Mouse (Mus musculus): Measurements from ENCODE around the gene Tmem161a. TPM values are rescaled to one million over a fixed set of nuclear protein-coding genes. Genes with fewer than 3 reads are reported as not detected.

Tmem161a gene
- polyA plus RNA-seq (2012; fragmentation: generic; extraction: Trizol), result 57.8 TPM
- long read RNA-seq, experiment 1, transcript Tmem161a-201 (12 exons, 3,018 nt), result major isoform, 16 of 37 reads
- long read RNA-seq, experiment 1, partial matches to known transcripts, result 10 of 37 reads
- long read RNA-seq, experiment 1, other reads (novel, unspliced or antisense), result 10 of 37 reads
- long read RNA-seq, experiment 2, transcript Tmem161a-201 (12 exons, 3,018 nt), result major isoform, 141 of 315 reads
- long read RNA-seq, experiment 2, transcript Tmem161a-214 (11 exons, 2,080 nt), result minor isoform, 24 of 315 reads
- long read RNA-seq, experiment 2, partial matches to known transcripts, result 59 of 315 reads
- long read RNA-seq, experiment 2, other reads (novel, unspliced or antisense), result 87 of 315 reads

GRCm38 (mm10) chr8:70172043-70172681 lies at the start of gene Tmem161a:
TSS of gene Tmem161a (plus strand) at chr8:70172356.
- Histone ChIP-seq H3K79me2 (ENCODE audit: control insufficient read depth, insufficient read depth) (peaks cover 26% of the 10 kb centered on the region), H3K36me3 (ENCODE audit: control insufficient read depth, insufficient read depth) (peaks cover 2% of the 10 kb centered on the region), H3K27me3 (ENCODE audit: control insufficient read depth, insufficient read depth, insufficient read length) (no peaks in the 10 kb centered on the region), H3K79me3 (ENCODE audit: low read depth) (peaks cover 6% of the 10 kb centered on the region), H3K4me3 (ENCODE audit: insufficient read depth, poor library complexity, severe bottlenecking) (peak within 1 kb of the TSS; percentile 50), H3ac (ENCODE audit: control insufficient read depth, insufficient read length, low read depth) (peak within 1 kb of the TSS; percentile 86)
- TF ChIP-seq MAX (IDR thresholded peaks at IDR 0.05), result peak; percentile 47
- no peak for TF ChIP-seq USF1 (IDR thresholded peaks at IDR 0.05; ENCODE audit: low read depth)
- TF ChIP-seq MYOD1 (IDR thresholded peaks at IDR 0.05; ENCODE audit: control insufficient read depth, insufficient read length, low read depth), result no peak
- TF ChIP-seq CTCF (IDR thresholded peaks at IDR 0.05; ENCODE audit: control insufficient read depth, insufficient read depth, insufficient read length), result no peak

- H3K4me3 ChIP-seq (ENCODE audit: insufficient read depth, poor library complexity, severe bottlenecking), result no peak overlapping the region
- TF ChIP-seq USF1 (IDR thresholded peaks at IDR 0.05; ENCODE audit: low read depth), result no peak
- TF ChIP-seq CEBPB (IDR thresholded peaks at IDR 0.05; ENCODE audit: low read depth), result no peak
- TF ChIP-seq MAX (IDR thresholded peaks at IDR 0.05), result no peak
- H3ac ChIP-seq (ENCODE audit: control insufficient read depth, insufficient read length, low read depth), result no peak overlapping the region
- peaks cover 36% of the 10 kb centered on the region for H3K27me3 ChIP-seq (ENCODE audit: control insufficient read depth, insufficient read depth, insufficient read length)
- H3K79me2 ChIP-seq (ENCODE audit: control insufficient read depth, insufficient read depth), result no peaks in the 10 kb centered on the region
- H3K36me3 ChIP-seq (ENCODE audit: control insufficient read depth, insufficient read depth), result no peaks in the 10 kb centered on the region
- H3K79me3 ChIP-seq (ENCODE audit: low read depth), result no peaks in the 10 kb centered on the region
Measured at GRCm38 (mm10) chr8:70122863-70123262, 49.3 kb upstream of the Tmem161a start.

GRCm38 (mm10) chr8:70124992-70125391 lies 47.2 kb upstream of the Tmem161a start:
- no peaks in the 10 kb centered on the region for H3K79me2 ChIP-seq (ENCODE audit: control insufficient read depth, insufficient read depth)
- peaks cover 21% of the 10 kb centered on the region for H3K27me3 ChIP-seq (ENCODE audit: control insufficient read depth, insufficient read depth, insufficient read length)
- H3K4me3 ChIP-seq (ENCODE audit: insufficient read depth, poor library complexity, severe bottlenecking), result no peak overlapping the region
- TF ChIP-seq CTCF (IDR thresholded peaks at IDR 0.05; ENCODE audit: control insufficient read depth, insufficient read depth, insufficient read length) (no peak), CEBPB (IDR thresholded peaks at IDR 0.05; ENCODE audit: low read depth) (no peak), MYOD1 (IDR thresholded peaks at IDR 0.05; ENCODE audit: control insufficient read depth, insufficient read length, low read depth) (no peak), MYOG (IDR thresholded peaks at IDR 0.05; ENCODE audit: control insufficient read depth, extremely low read depth, insufficient read length) (no peak)
- no peaks in the 10 kb centered on the region for H3K36me3 ChIP-seq (ENCODE audit: control insufficient read depth, insufficient read depth)
- H3ac ChIP-seq (ENCODE audit: control insufficient read depth, insufficient read length, low read depth), result no peak overlapping the region
- no peaks in the 10 kb centered on the region for H3K79me3 ChIP-seq (ENCODE audit: low read depth)

- Histone ChIP-seq H3K79me2 (ENCODE audit: control insufficient read depth, insufficient read depth) (peaks cover 23% of the 10 kb centered on the region), H3ac (ENCODE audit: control insufficient read depth, insufficient read length, low read depth) (no peak overlapping the region), H3K79me3 (ENCODE audit: low read depth) (peaks cover 5% of the 10 kb centered on the region), H3K4me3 (ENCODE audit: insufficient read depth, poor library complexity, severe bottlenecking) (no peak overlapping the region), H3K36me3 (ENCODE audit: control insufficient read depth, insufficient read depth) (no peaks in the 10 kb centered on the region), H3K27me3 (ENCODE audit: control insufficient read depth, insufficient read depth, insufficient read length) (peaks cover 14% of the 10 kb centered on the region)
- no peak for TF ChIP-seq MYOG (IDR thresholded peaks at IDR 0.05; ENCODE audit: control insufficient read depth, extremely low read depth, insufficient read length)
Measured at GRCm38 (mm10) chr8:70128435-70128834, 43.7 kb upstream of the Tmem161a start.

- H3K36me3 ChIP-seq (ENCODE audit: control insufficient read depth, insufficient read depth), result peaks cover 2% of the 10 kb centered on the region
- H3K4me3 ChIP-seq (ENCODE audit: insufficient read depth, poor library complexity, severe bottlenecking), result no peak overlapping the region
- peaks cover 24% of the 10 kb centered on the region for H3K79me2 ChIP-seq (ENCODE audit: control insufficient read depth, insufficient read depth)
- no peak for TF ChIP-seq CTCF (IDR thresholded peaks at IDR 0.05; ENCODE audit: control insufficient read depth, insufficient read depth, insufficient read length)
- TF ChIP-seq MYOD1 (IDR thresholded peaks at IDR 0.05; ENCODE audit: control insufficient read depth, insufficient read length, low read depth), result no peak
- TF ChIP-seq CEBPB (IDR thresholded peaks at IDR 0.05; ENCODE audit: low read depth), result no peak
- TF ChIP-seq FOSL1 (IDR thresholded peaks at IDR 0.05; ENCODE audit: insufficient read depth, low read length, poor library complexity, severe bottlenecking), result no peak
- TF ChIP-seq USF1 (IDR thresholded peaks at IDR 0.05; ENCODE audit: low read depth), result no peak
- no peak for TF ChIP-seq MYOG (IDR thresholded peaks at IDR 0.05; ENCODE audit: control insufficient read depth, extremely low read depth, insufficient read length)
- H3K79me3 ChIP-seq (ENCODE audit: low read depth), result peaks cover 5% of the 10 kb centered on the region
- H3K27me3 ChIP-seq (ENCODE audit: control insufficient read depth, insufficient read depth, insufficient read length), result peaks cover 12% of the 10 kb centered on the region
- H3ac ChIP-seq (ENCODE audit: control insufficient read depth, insufficient read length, low read depth), result no peak overlapping the region
Measured at GRCm38 (mm10) chr8:70129309-70129952, 42.7 kb upstream of the Tmem161a start.

GRCm38 (mm10) chr8:70130066-70130465 lies 42.1 kb upstream of the Tmem161a start:
- peaks cover 6% of the 10 kb centered on the region for H3K36me3 ChIP-seq (ENCODE audit: control insufficient read depth, insufficient read depth)
- H3K4me3 ChIP-seq (ENCODE audit: insufficient read depth, poor library complexity, severe bottlenecking), result no peak overlapping the region
- peaks cover 5% of the 10 kb centered on the region for H3K79me3 ChIP-seq (ENCODE audit: low read depth)
- H3K27me3 ChIP-seq (ENCODE audit: control insufficient read depth, insufficient read depth, insufficient read length), result peaks cover 5% of the 10 kb centered on the region
- H3ac ChIP-seq (ENCODE audit: control insufficient read depth, insufficient read length, low read depth), result no peak overlapping the region
- H3K79me2 ChIP-seq (ENCODE audit: control insufficient read depth, insufficient read depth), result peaks cover 24% of the 10 kb centered on the region
- TF ChIP-seq MAX (IDR thresholded peaks at IDR 0.05) (no peak), MYOG (IDR thresholded peaks at IDR 0.05; ENCODE audit: control insufficient read depth, extremely low read depth, insufficient read length) (no peak), CTCF (IDR thresholded peaks at IDR 0.05; ENCODE audit: control insufficient read depth, insufficient read depth, insufficient read length) (no peak)
